Mouse (Mus musculus) cerebellum, adult 18-20 months (tissue): Measurements from ENCODE around the gene Rps5.
"Not testable (repeated sequence)": the region's sequence is repeated elsewhere in the genome, so short reads cannot be mapped to it uniquely, and the experiment has no call there.

ENCODE experiments used
- DNase-seq, 2 experiments: peaks; one replicate each; pipeline ENCODE4 v3.0.0; 2021

The Rps5 gene

DNA sequence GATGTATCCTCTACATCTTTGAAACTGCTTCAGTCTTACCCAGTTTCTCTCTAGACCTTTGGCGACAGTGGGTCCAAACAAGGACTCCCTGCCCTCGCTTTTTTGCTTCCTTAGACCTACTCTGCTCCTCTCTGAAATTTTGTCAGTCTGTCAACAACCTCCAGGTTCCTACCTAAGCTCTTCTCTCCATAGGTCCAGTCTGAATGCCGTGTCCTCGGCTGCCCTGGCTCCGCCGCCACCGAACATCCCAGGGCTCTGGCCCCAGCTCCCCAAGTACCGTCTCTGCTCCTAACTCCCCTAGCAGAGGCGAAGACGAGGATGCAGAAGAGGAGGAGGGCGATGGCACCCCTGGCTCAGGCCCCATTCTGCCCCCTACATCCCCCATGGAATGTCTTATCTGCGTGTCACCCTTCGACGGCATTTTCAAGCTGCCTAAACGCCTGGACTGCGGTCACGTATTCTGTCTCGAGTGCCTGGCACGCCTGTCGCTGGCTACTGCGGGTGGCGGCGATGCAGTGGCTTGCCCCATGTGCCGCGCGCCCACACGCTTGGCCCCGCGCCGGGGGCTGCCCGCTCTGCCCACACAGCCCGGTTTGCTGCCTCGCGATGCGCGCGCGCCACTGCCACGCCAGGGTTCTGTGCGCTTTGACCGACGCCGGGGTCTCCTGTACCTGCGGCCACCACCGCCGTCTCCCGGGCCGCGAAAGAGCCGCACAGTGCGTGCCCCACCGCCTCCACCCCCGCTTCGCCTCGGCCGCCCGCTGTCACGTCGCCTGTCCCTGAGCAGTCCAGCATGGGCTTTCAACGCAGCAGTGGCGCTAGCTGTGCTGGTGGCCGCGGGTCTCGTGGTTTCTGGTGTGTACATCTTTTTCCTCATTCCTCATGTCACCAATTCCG, 5.9 kb downstream of the Rps5 start:
- peak; percentile 67 to 81 for DNase-seq

DNA sequence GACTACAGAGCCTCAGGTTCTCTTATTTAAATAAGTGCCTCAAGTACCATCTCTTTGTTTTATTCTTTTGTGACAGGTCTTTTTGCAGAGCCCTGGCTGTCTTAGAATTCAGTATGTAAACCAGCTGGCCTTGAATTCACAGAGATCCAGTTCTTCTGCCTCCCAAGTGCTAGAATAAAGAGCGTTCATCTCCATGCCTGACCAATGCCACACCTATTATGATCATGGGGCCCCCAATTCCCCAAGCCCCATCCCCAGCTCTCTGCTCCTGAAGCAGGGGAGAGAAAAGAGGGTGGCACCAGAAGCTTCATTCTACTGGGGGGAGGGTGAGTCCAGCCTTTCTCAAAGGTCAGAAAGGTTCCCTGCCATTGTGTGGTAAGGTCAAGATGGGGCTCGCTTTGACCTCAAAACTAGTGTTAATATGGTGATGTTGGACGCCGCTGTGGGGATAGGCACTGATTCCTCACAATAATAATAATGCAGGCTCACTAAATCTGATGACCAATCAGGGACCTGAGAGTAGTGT, 11.6 kb downstream of the Rps5 start:
- DNase-seq: no peak

DNA sequence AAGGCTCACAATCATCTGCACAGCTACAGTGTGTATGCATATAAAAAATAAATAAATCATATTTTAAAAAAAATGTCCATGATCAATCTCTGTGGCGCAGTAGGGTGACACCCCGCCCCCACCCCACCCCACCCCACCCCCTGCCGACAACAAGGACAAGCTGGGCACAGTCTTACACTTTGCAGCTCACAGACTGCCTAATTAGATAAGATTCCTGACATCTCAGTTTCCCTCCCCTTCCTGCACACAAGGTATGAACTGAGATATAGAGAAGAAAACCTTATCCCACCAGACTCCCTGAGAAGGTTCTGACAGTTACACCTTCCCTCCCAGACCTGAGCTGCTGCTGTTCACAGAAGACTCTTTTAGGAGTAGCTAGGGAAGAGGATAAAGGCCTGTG, 12.7 kb downstream of the Rps5 start:
- DNase-seq: no peak

DNA sequence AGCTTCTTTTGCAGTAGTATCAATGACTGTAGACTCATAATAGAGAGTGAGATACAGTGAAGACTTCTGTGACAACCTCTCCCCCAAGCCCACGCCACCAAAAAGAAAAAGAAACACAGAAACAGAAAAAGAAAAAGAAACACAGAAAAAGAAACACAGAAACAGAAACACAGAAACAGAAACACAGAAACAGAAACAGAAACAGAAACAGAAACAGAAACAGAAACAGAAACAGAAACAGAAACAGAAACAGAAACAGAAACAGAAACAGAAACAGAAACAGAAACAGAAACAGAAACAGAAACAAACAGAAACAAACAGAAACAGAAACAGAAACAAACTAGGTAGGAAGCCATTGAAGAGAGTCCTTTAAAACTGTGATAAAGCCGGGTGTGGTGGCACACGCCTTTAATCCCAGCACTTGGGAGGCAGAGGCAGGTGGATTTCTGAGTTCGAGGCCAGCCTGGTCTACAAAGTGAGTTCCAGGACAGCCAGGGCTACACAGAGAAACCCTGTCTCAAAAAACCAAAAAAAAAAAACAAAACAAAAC, 15.2 kb downstream of the Rps5 start:
- not testable (repeated sequence) for DNase-seq

DNA sequence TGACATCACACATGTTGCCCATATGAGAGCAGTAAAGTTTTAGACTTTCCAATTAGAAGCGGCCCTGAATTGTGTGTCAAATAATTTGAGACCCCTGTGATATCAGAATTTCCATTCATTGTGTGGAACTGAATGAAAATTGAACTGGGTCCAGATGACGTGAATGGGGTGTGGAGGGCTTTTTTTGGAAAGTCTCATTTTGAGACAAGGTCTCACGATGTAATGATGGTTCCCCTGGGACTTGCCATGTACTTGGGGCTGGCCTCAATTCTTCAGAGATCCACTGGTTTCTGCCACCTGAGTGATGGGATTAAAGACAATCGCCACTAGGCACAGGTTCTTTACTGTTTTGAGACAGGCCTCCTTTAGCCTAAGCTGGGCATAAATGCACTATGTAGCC, 18.5 kb downstream of the Rps5 start:
- DNase-seq: no peak

GRCm38 (mm10) chr7:12943488-12943887, 21.4 kb downstream of the Rps5 start:
- DNase-seq: no peak

DNA sequence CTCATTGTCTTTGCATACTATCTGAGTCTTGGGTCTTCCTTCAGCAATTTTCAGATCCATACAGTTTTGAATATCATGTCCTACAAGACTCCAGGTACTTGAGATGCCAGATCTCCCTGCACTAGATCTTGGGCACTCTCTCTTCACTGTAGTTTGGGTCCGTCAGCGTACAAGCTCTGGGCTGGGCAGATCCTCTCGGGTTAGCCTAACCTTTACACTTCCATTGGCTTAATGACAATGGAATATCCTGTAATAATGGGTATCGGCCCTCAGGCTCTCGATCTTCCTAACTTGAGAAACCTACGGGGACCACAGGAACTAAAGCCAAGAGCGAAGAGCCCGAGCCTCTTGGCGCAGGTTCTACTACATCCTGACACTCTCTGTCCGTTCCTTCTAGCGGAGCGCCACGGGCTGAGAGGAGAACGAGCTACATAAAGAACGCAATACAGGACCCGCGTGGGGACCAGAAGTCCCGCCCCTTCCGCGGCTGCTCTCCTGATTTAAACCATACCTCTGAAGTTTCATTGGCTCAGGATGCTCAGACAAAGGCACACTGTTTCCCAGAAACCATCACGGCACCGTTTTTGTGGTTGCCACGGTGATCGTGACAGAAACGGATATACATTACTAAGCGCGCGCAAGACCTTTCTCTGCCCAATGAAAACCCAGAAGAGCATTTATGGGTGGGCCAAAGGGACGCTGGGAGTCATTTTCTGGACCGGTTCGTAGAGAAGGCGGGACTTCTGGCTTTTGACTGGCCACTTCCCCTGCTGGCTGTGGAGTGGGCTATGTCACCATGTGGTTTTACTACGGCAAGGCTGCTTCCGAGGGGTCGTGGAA, 27.2 kb downstream of the Rps5 start:
- peak; percentile 92 to 98 for DNase-seq

DNA sequence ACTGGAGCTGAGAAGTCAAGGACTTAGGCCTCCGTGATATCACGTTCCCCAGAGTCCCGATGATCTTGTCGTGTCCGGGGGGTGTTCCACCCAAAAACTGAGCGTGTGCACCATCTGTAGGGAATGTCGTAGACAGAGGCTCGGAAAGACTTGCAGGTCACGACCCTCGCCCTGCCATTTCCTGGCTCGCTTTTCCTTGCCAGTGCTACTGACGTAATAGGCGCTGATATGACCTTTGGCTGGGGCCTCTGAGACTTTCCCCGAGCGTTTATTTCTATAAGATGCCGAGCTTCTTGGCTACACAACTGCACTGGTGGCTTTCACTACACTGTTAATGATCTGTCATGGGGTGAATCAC, 27.8 kb downstream of the Rps5 start:
- no peak for DNase-seq

DNA sequence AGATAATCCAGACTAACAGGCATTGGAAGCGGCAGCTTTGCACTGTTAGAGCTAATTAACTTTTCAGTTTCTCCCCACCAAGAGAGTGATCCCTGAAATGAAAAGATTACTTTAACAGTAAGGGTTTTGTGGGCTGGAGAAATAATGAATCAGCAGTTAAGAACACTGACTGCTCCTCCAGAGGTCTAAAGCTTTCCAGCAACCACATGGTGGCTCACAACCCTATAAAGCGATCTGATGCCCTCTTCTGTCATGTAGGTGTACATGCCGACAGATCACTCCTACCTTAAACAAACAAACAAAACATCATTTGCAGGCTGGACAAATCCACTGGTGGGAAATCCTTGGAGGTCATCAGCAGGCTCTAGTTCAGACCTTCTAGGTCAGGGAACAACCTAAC, 32.8 kb downstream of the Rps5 start:
- no peak for DNase-seq

DNA sequence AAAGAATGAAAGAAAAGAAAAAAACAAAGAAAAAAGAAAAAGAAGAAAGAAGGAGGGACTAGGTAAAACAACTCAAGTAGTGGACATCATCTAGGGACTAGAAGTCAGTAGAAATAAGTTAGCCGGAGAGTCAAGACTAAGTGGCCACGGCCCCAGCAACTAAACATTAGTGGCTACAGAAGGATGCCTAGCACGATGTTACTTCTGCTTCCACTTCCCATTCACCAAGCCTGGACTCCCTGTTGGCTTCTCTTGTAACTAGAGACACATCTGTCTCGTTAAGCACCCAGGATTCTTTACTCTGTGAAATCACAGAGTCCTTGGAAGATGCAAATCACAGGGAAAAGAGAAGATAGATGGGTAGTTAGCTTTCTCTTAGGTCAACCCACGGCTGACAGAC, 35.4 kb downstream of the Rps5 start:
- no peak for DNase-seq

- no peak for DNase-seq
Observed at GRCm38 (mm10) chr7:12958948-12959347, 36.9 kb downstream of the Rps5 start.

GRCm38 (mm10) chr7:12959718-12960117, 37.6 kb downstream of the Rps5 start:
- no peak for DNase-seq

GRCm38 (mm10) chr7:12961511-12962141, 39.5 kb downstream of the Rps5 start:
- DNase-seq: peak; percentile 37 to 53

GRCm38 (mm10) chr7:12965678-12966091, 43.6 kb downstream of the Rps5 start, which contains the start of gene Zfp324:
Gene Zfp324, plus strand, starts transcription at chr7:12965838.
- peak; percentile 89 to 95 for DNase-seq

- peak; percentile 84 to 90 for DNase-seq
Observed at GRCm38 (mm10) chr7:12966104-12966845, 44.2 kb downstream of the Rps5 start.

DNA sequence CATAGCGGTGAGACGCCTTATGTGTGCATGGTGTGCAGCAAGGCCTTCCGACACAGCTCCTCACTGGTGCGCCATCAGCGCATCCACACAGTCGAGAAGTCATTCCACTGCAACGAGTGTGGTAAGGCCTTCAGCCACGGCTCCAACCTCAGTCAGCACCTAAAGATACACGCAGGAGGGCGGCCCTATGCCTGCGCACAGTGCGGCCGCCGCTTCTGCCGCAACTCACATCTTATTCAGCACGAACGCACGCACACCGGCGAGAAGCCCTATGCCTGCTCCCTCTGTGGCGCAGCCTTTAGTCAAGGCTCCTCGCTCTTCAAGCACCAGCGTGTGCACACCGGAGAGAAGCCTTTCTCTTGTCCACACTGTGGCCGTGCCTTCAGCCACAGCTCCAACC, 48.8 kb downstream of the Rps5 start:
- DNase-seq: no peak
